Mouse (Mus musculus) cerebellum, adult 9-11 months (tissue): Measurements from ENCODE around the gene Pik3ca.

Experiments
- DNase-seq: peaks from one replicate; pipeline ENCODE4 v3.0.0; 2022

Gene Pik3ca

GRCm38 (mm10) chr3:32506366-32507225 is 109.1 kb downstream of the Pik3ca start:
- DNase-seq, result no peak

GRCm38 (mm10) chr3:32508666-32509324 is 111.3 kb downstream of the Pik3ca start:
- DNase-seq, result peak; percentile 74

GRCm38 (mm10) chr3:32509496-32510374 is 112.3 kb downstream of the Pik3ca start, which contains the start of gene Zfp639:
Gene Zfp639 (plus strand): TSS chr3:32510259.
- DNase-seq, result peak; percentile 28

- peak; percentile 96 for DNase-seq
Observed at GRCm38 (mm10) chr3:32510375-32511190, 113.1 kb downstream of the Pik3ca start.

- peak; percentile 61 for DNase-seq
Observed at GRCm38 (mm10) chr3:32511191-32511550, 113.7 kb downstream of the Pik3ca start.

- no peak for DNase-seq
Observed at GRCm38 (mm10) chr3:32512686-32513284, 115.3 kb downstream of the Pik3ca start.

- DNase-seq, result no peak
Observed at GRCm38 (mm10) chr3:32513528-32513927, 116.1 kb downstream of the Pik3ca start.
